Mouse (Mus musculus): Measurements from ENCODE around the gene Hsd17b1. TPM values are rescaled to one million over a fixed set of nuclear protein-coding genes. Genes with fewer than 3 reads are reported as not detected.
A peak's percentile ranks its signal among the peaks of the same experiment; 100 is the strongest.

Gene Hsd17b1
- total and polyA plus RNA-seq, 3 experiments = not detected

DNA sequence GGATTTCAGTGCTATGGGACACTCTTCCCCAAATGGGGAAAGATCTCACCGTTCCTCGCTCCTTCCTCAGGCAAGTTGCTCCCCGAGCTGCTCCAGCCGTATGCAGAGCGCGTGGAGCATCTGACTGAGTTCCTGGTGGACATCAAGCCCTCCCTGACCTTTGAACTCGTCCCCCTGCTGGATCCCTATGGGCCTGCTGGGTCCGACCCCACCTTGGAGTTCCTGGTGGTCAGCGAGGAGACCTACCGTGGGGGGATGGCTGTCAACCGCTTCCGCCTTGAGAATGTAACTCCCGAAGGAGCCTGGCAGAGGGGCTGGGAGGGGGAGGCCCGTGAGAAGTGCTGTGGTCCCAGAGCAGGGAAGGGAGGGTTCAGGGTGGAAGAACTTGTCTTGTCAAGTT, 6.0 kb downstream of the Hsd17b1 start:
- Histone ChIP-seq H3K4me3 (ENCODE audit: control insufficient read depth in 1 of 2, insufficient read depth in 1 of 2, low read depth in 2 of 2, low read length in 2 of 2) (no peak overlapping the region), H3K4me1 (ENCODE audit: control insufficient read depth in 1 of 2, insufficient read depth in 2 of 2, low read length in 2 of 2) (peaks cover 6 to 24% of the 10 kb centered on the region in 2 experiments), H3K27me3 (ENCODE audit: control insufficient read depth in 1 of 2, insufficient read depth in 2 of 2, low read length in 2 of 2) (no peaks in the 10 kb centered on the region), H3K36me3 (ENCODE audit: control insufficient read depth in 1 of 2, insufficient read depth in 2 of 2, low read length in 2 of 2) (peaks cover under 1 to 19% of the 10 kb centered on the region in 2 experiments; a peak in 2 of 4 replicates), H3K9ac (ENCODE audit: control insufficient read depth, low read depth, low read length, poor library complexity, severe bottlenecking) (no peak overlapping the region), H3K79me2 (ENCODE audit: control insufficient read depth, insufficient read depth, low read length, poor library complexity) (peaks cover 23% of the 10 kb centered on the region), H3K27ac (ENCODE audit: control insufficient read depth, low read depth, low read length) (no peak overlapping the region), H3K9me3 (replicated peaks; ENCODE audit: insufficient read depth, low read length) (no peaks in the 10 kb centered on the region)
- no peak for DNase-seq (ENCODE audit: low read depth, low spot score)
- TF ChIP-seq ZKSCAN1 (IDR thresholded peaks at IDR 0.05; ENCODE audit: low read depth, low read length) = no peak
- TF ChIP-seq JUND (IDR thresholded peaks at IDR 0.05; ENCODE audit: low read depth, low read length) = no peak

DNA sequence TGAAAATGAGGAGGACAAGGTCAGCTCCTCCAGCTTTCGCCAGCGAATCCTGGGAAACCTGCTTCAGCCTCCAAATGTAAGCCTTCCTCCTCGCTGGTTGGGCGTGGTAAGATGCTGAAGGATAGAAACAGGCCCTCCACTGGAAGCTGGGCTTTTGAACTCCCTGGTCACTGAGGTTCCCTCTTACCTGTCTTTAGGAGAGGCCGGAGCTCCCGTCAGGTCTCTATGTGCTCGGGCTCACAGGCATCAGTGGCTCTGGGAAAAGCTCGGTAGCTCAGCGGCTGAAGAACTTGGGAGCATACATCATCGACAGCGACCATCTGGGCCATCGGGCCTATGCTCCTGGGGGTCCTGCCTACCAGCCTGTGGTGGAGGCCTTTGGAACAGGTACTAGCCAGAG, 6.6 kb downstream of the Hsd17b1 start:
- no peak for DNase-seq (ENCODE audit: low read depth, low spot score)
- H3K27me3 ChIP-seq (ENCODE audit: control insufficient read depth in 1 of 2, insufficient read depth in 2 of 2, low read length in 2 of 2) = no peaks in the 10 kb centered on the region
- H3K36me3 ChIP-seq (ENCODE audit: control insufficient read depth in 1 of 2, insufficient read depth in 2 of 2, low read length in 2 of 2) = peaks cover 3 to 19% of the 10 kb centered on the region in 2 experiments; a peak in 2 of 4 replicates

DNA sequence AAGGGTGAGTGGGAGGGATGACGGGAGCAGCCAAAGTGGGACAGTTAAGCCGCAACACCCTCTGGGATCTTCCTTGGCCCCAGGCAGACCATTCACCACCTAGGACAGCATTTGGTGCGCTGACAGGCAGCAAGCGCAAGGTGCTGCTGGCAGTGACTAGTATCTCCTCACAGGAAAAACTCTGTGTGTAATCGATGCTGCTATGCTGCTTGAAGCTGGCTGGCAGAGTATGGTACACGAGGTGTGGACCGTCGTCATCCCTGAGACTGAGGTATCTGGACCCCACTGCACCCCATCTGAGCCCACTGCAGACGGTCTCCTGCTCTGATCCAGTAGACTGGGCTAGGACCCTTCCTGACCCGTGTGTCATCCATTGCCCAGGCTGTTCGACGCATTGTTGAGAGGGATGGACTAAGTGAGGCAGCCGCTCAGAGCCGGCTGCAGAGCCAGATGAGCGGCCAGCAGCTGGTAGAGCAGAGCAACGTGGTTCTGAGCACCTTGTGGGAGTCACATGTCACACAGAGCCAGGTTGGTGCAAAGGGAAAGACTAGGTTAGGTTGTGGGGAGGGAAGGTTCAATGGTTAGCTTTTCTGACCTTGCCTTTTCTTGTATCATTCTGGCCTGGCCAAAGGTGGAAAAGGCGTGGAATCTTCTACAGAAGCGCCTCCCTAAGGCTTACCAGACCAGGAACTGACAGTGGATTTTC, 7.6 kb downstream of the Hsd17b1 start:
- H3K36me3 ChIP-seq (ENCODE audit: control insufficient read depth in 1 of 2, insufficient read depth in 2 of 2, low read length in 2 of 2) = peaks cover 3 to 19% of the 10 kb centered on the region in 2 experiments; a peak in 2 of 4 replicates
- H3K9ac ChIP-seq (ENCODE audit: control insufficient read depth, low read depth, low read length, poor library complexity, severe bottlenecking) = no peak overlapping the region
- no peak overlapping the region for H3K4me3 ChIP-seq (ENCODE audit: control insufficient read depth in 1 of 2, insufficient read depth in 1 of 2, low read depth in 2 of 2, low read length in 2 of 2)
- H3K79me2 ChIP-seq (ENCODE audit: control insufficient read depth, insufficient read depth, low read length, poor library complexity) = peaks cover 23% of the 10 kb centered on the region
- peaks cover 6 to 24% of the 10 kb centered on the region in 2 experiments for H3K4me1 ChIP-seq (ENCODE audit: control insufficient read depth in 1 of 2, insufficient read depth in 2 of 2, low read length in 2 of 2)
- TF ChIP-seq CTCF (IDR thresholded peaks at IDR 0.05 in 2 of 3, conservative IDR thresholded peaks at IDR 0.05 in 1 of 3; ENCODE audit: control insufficient read depth in 1 of 3, insufficient read depth in 1 of 3, low read depth in 2 of 3, low read length in 3 of 3, poor library complexity in 1 of 3, severe bottlenecking in 1 of 3) = 0 out of 6 replicates have a peak, but pooled peaks of 1 of the 3 experiments have one; percentile 1
- no peak for TF ChIP-seq MAX (IDR thresholded peaks at IDR 0.05; ENCODE audit: low read length)
- no peak overlapping the region for H3K27ac ChIP-seq (ENCODE audit: control insufficient read depth, low read depth, low read length)
- DNase-seq (ENCODE audit: low read depth, low spot score) = no peak
- H3K9me3 ChIP-seq (replicated peaks; ENCODE audit: insufficient read depth, low read length) = no peaks in the 10 kb centered on the region
- H3K27me3 ChIP-seq (ENCODE audit: control insufficient read depth in 1 of 2, insufficient read depth in 2 of 2, low read length in 2 of 2) = no peaks in the 10 kb centered on the region

More for the DNA sequence above, 6.6 kb downstream of the Hsd17b1 start:
- H3K9me3 ChIP-seq (replicated peaks; ENCODE audit: insufficient read depth, low read length) = no peaks in the 10 kb centered on the region
- no peak overlapping the region for H3K27ac ChIP-seq (ENCODE audit: control insufficient read depth, low read depth, low read length)
- H3K4me3 ChIP-seq (ENCODE audit: control insufficient read depth in 1 of 2, insufficient read depth in 1 of 2, low read depth in 2 of 2, low read length in 2 of 2) = no peak overlapping the region
- H3K4me1 ChIP-seq (ENCODE audit: control insufficient read depth in 1 of 2, insufficient read depth in 2 of 2, low read length in 2 of 2) = peaks cover 6 to 24% of the 10 kb centered on the region in 2 experiments
- peaks cover 23% of the 10 kb centered on the region for H3K79me2 ChIP-seq (ENCODE audit: control insufficient read depth, insufficient read depth, low read length, poor library complexity)
- H3K9ac ChIP-seq (ENCODE audit: control insufficient read depth, low read depth, low read length, poor library complexity, severe bottlenecking) = no peak overlapping the region
- TF ChIP-seq ETS1 (IDR thresholded peaks at IDR 0.05; ENCODE audit: low read depth, low read length) = no peak
- TF ChIP-seq POLR2AphosphoS5 (IDR thresholded peaks at IDR 0.05; ENCODE audit: borderline replicate concordance, low read depth, low read length) = no peak

DNA sequence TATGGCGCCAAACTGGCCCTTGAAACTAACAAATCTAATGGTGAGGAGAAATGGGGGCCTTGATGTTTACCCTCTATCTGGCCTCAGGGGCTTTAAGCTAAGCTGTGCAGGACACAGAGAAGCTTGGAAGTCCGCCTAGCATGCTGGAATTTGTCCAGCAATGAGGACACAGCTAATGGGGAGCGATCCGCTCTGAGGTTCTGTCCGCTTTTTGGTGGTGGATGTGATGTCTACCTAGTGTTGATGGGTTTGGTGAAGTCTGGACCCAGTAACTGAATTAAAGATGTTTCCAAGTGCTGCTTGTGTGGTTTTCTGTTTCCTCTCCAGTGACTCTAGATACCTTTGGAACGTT, 8.1 kb downstream of the Hsd17b1 start:
- TF ChIP-seq POLR2AphosphoS5 (IDR thresholded peaks at IDR 0.05; ENCODE audit: borderline replicate concordance, low read depth, low read length) (no peak), RAD21 (IDR thresholded peaks at IDR 0.05; ENCODE audit: low read depth, low read length) (no peak), EP300 (IDR thresholded peaks at IDR 0.05; ENCODE audit: low read depth in 1 of 2, low read length in 2 of 2) (no peak), ZMIZ1 (IDR thresholded peaks at IDR 0.05; ENCODE audit: low read depth, low read length) (no peak), SIN3A (IDR thresholded peaks at IDR 0.05; ENCODE audit: low read length) (no peak), GABPA (IDR thresholded peaks at IDR 0.05; ENCODE audit: low read depth, low read length) (no peak), POLR2AphosphoS2 (IDR thresholded peaks at IDR 0.05; ENCODE audit: low read length) (no peak), HCFC1 (IDR thresholded peaks at IDR 0.05; ENCODE audit: low read depth, low read length) (no peak), MAZ (IDR thresholded peaks at IDR 0.05; ENCODE audit: low read depth, low read length) (no peak), UBTF (IDR thresholded peaks at IDR 0.05; ENCODE audit: borderline replicate concordance, insufficient read depth, low read depth, low read length) (no peak)
- peaks cover 6 to 21% of the 10 kb centered on the region in 2 experiments for H3K4me1 ChIP-seq (ENCODE audit: control insufficient read depth in 1 of 2, insufficient read depth in 2 of 2, low read length in 2 of 2)
- no peaks in the 10 kb centered on the region for H3K9me3 ChIP-seq (replicated peaks; ENCODE audit: insufficient read depth, low read length)
- H3K27me3 ChIP-seq (ENCODE audit: control insufficient read depth in 1 of 2, insufficient read depth in 2 of 2, low read length in 2 of 2) = no peaks in the 10 kb centered on the region
- peaks cover 23% of the 10 kb centered on the region for H3K79me2 ChIP-seq (ENCODE audit: control insufficient read depth, insufficient read depth, low read length, poor library complexity)
- H3K36me3 ChIP-seq (ENCODE audit: control insufficient read depth in 1 of 2, insufficient read depth in 2 of 2, low read length in 2 of 2) = peaks cover 4 to 18% of the 10 kb centered on the region in 2 experiments; a peak in 3 of 4 replicates
- peak overlapping the region; percentile 81 for H3K9ac ChIP-seq (ENCODE audit: control insufficient read depth, low read depth, low read length, poor library complexity, severe bottlenecking)
- no peak overlapping the region; a peak in 1 of 4 replicates for H3K4me3 ChIP-seq (ENCODE audit: control insufficient read depth in 1 of 2, insufficient read depth in 1 of 2, low read depth in 2 of 2, low read length in 2 of 2)
- H3K27ac ChIP-seq (ENCODE audit: control insufficient read depth, low read depth, low read length) = peak overlapping the region; percentile 66
- DNase-seq (ENCODE audit: low read depth, low spot score) = no peak

Data from MEL (cell line).